Mouse (Mus musculus) B cell, adult 62 days (primary cell): Measurements from ENCODE around the gene Flywch1. TPM values are rescaled to one million over a fixed set of nuclear protein-coding genes. Genes with fewer than 3 reads are reported as not detected.

Experiments used
- total RNA-seq: library from RNA; stranded (reverse); gene quantifications from 4 replicates; pipeline ENCODE4 v1.2.4, GENCODE M21; 2023

Flywch1 gene
- total RNA-seq: 26.3 to 31.2 TPM (median 27.9 TPM) in 4 replicates

DNA sequence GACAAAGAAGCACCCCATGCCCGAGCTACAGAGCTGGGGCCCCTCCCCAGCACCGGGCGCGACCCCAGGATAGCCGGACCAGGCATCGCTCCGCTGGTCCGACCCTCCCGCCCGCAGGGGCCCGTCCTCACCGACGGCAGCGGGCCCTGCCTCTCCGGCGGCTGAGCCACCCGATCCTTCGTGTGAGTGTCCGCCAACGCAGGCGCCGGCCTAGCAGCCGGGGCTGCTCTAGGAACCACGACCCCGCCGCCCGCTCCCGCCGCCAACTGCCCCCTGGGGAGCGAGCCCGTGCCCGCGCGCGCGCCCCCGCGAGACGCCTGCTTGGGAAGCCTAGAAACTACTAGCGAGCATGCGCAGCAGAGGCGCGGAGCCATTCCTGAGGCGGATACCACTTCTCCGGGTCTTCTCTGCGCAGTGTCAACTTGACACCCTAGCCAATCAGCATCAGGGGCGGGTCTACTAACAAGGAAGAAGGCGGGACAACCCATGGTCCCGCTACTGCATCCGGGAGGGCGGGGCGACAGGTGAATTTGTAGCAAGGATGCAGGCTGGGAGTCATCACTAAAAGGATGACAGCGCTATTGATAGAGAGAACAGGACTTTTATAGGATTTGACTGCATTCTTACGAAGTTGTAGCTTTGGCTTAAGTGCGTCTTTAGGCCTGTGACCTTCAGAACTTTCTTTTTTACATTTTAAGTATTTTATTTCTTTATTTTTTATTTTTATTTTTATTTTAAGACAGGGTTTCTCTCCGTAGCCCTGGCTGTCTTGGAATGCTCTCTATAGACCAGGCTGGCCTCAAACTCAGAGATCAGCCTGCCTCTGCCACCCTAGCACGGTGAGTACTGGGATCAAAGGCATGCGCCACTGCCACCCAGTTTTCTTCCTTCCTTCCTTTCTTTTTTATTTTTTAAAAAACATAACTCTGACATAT is at the start of gene Flywch1:
TSS of gene Flywch1 (minus strand) at position 319 of the 935 bp plus-strand sequence.

DNA sequence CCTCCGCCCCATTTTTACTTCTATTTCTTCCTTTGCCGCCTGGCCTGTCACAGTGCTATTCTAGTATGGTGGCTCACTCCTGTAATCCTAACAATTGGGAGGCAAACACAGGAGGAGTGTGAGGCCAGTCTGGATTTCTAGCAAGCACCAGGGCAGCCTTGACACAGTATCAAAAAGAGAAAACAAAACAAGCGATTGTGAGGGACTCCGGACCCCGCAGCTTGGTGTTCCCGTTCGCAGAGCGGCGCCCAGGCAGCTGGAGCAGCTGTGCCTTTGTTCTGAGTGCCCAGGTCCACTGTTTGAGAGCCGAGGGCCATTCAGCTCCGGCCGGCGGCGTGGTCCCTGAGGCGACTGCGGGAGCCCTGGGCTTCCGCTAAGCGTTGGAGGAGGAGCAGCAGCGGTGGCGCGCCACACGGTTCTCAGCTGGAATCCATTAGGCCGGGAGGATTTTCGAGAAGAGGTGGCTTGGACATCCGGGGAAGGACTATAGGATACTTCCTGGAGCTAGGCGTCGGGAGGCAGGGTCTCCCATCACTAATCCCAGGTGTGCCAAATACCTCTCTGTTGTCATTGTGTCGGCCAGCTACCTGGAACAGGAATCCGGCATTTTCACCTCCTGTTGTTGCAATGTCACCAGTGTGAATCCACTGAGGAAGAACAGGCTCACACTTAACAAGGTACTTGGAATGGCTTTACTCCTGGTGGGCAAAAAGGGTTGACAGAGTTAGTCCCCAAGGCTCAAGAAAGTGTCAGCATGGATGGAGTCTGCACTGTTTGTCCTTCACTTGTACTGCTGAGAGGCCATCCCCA is 19.1 kb upstream of the Flywch1 start, which contains the start of gene Srrm2:
TSS of gene Srrm2 (plus strand) at position 264 of the 810 bp plus-strand sequence.

DNA sequence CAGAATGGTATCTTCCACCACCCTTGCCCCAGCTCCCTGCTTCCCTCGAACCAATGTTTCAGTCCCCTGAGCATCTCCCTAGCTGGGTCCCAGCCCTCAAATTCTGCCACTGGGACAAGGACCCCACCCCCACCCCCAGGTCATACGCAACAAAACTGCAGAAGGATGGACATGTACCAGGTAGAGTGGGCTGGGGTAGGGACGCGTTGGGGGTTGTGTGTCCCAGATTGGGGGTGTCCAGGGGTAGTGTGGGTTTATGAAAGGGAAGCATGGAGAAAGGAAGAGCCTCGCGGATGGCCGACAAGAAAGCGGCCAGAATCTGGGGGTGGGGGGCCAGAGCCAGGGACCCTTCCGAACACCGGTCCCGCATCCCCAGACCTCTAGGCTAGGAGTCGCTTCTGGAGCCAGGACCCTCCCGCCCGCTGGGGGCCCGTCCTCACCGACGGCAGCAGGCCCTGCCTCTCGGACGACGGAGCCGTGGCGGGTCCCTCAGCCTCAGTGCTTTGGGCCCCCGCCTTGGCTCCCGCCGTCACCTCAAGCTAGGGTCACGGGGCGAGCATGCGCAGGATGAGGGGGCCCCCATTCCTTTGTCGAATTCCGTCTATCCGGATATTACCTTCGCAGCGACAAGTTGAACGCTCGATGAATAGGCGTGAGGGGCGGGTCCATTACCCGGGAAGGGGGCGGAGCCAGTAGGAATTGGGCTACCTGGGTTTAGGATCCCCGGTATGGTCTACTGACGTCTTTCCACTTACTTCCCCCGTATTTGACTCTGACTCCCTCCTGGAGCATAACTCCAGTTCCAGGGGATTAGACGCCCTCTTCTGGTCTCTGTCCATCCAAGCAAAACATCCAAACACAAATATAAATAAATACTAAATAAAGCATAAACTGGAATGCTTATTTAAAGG is 14.4 kb upstream of the Flywch1 start, which contains the start of gene Flywch2:
TSS of gene Flywch2 (minus strand) at position 521 of the 911 bp plus-strand sequence.

DNA sequence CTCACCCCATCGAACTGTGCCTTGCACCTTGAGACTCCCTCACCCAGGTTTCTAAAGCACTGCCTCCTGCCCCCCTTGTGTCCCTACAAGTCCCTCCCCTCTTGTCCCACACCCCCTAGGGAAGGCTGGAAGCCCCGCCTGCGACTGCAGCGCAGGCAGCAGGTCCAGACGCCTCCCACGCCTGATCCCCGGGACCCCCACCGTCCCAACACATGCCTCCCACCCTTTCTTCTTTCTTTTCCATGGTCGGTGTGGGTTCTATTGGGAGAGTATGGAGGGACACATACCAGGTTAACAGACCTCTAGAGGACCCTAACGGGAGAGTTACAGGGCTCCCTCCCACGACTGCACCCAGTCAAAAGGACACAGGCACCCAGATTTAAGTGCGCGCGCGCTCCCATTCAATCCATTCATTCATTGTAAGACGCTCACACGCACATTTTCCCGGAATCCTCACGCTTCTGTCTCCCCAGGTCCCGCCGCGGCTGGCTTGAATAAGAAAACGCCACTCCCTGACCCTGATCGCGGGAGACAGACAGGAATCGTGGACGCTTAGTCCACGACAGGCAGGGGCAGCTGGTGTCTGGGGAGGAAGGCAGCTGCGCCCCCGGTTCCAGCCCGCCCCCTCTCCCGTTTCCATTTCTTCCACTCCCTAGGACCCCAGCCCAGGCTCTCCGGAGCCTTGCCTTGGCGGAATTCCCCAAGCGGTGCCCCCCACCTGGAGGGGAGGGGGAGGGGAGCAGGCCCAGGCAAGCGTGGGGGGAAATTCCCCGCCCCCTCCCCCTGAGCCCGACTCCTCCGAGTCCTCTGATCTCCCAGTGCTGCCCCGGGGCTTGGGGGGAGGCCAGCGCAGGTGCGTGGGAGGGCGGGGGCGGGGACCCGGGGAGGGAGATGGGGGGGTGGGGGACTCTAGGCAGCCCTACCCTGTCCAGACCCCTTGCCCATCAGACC is 25.8 kb downstream of the Flywch1 start, which contains the start of gene Kremen2:
TSS of gene Kremen2 (minus strand) at position 533 of the 951 bp plus-strand sequence.

DNA sequence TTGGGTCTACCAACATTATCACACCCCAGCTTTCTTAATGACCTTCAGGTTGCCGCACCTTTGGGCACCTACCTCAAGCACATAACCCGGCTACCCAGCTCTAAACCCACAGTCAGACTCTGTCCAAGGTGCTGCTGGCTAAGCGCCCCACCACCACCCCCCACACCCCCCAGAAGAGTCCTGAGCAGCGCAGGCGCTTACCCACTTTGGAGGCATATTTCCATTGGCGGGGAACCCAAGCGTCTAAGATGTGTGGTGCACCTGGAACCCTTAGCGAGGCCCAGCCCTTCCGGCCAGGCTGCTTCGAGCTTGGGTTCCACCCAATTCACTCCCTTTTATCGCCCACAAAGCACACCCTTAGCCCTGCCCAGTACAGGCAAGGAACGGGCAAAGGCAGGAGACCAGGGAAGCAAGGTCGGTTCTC is 30.8 kb downstream of the Flywch1 start, which contains the start of gene Paqr4:
TSS of gene Paqr4 (minus strand) at position 270 of the 424 bp plus-strand sequence.

DNA sequence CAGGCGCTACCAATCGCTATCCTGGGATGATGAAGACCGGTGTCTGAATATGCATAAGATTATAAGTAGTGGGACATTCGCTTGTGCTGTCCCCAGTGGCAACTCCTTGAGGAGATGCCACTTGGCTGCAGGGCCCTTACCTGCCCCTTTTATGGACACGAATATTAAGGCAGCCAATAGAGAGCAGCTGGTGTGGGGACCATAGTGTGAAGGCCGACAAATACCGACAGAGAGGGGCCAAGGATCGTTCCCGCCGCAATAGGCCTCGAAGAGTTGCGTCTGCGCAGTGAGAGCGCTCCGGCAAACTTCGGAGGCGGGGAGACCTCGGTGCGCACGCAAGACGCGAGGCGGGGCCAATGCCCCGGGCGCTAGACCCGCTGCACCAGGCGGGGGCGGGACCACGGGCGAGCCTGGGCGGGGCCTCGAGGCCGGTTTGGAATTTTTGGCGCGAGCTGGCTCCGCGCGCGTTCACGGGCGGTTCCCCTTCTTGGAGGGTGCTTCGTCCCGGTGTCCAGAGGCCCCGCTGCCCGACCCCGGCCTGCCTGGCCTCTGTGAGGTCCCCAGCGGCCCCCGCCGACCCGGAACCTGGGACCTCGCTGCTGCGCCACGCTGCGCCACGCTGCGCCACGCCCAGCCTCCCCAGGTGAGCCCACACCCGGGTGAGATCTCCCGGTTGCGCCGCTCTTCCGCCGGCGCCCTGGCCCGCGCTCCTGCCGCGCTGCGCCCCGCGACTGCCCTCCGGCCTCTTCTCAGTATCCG is 45.2 kb downstream of the Flywch1 start, which contains the start of gene Pkmyt1:
TSS of gene Pkmyt1 (plus strand) at position 338 of the 759 bp plus-strand sequence.

DNA sequence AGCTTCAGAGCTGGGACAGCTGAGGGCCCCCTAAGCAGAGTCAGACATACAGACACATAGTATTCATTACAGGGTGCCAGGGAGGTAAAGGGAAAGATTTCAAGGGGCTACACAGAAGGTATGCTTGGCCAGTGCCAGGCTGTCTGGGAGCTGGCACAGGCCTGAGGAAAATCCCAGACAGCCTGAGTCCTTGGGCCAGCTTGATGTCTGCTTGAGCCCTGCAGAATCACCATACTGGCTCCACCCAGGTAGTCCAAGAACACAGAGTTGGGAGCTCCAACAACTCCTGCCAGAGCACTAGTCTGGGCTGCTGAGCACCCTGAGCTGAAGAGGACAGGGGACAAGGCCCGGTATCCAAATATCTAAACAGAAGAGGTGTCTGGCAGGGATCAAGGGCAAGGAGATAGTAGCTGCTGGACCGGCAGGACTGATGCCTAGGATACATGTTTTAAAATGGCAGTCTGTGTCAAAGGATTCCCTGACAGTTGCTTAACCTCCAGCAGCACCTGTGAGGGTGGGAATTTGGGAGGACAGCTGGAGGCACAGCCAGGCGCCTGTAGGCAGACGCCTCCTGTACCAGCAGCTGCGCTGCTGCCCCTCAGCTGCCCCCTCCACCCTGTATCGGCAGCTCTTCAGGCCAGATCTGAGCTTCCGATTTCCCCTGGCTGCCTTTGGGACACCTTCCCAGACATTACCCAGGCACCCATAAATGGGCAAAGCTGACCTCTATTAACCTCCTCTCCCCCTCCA is 48.9 kb downstream of the Flywch1 start, which contains the start of gene 1520401A03Rik:
TSS of gene 1520401A03Rik (minus strand) at position 408 of the 750 bp plus-strand sequence.

Other genes starting within 250 kb of the Flywch1 start
- 7.5 to 8.8 TPM (median 8.1 TPM) in 4 replicates for gene Zfp213, start 207.4 kb downstream of the Flywch1 start, total RNA-seq
- not detected in 4 replicates for gene Zfp13, start 172.1 kb downstream of the Flywch1 start, total RNA-seq
- not detected in 4 replicates for gene Zscan10, start 170.7 kb downstream of the Flywch1 start, total RNA-seq
- 0.12 to 0.16 TPM in 2 of 4 replicates, not detected in the others for gene Mmp25, start 126.3 kb downstream of the Flywch1 start, total RNA-seq
- 0.36 TPM in 1 of 4 replicates, not detected in the others for gene Bicdl2, start 111.1 kb downstream of the Flywch1 start, total RNA-seq
- gene Hcfc1r1, start 98.0 kb downstream of the Flywch1 start, total RNA-seq: 38.2 to 46.6 TPM (median 40.7 TPM) in 4 replicates
- gene Thoc6, start 97.7 kb downstream of the Flywch1 start, total RNA-seq: 23.1 to 32.2 TPM (median 25.4 TPM) in 4 replicates
- gene Tnfrsf12a, start 94.1 kb downstream of the Flywch1 start, total RNA-seq: 14.4 to 18.6 TPM (median 16.4 TPM) in 4 replicates
- not detected in 4 replicates for gene Cldn6, start 92.4 kb downstream of the Flywch1 start, total RNA-seq
- gene Cldn9, start 87.6 kb downstream of the Flywch1 start, total RNA-seq: not detected in 4 replicates
- not detected in 4 replicates for gene 1520401A03Rik, start 48.8 kb downstream of the Flywch1 start, total RNA-seq
- 35.2 to 41.8 TPM (median 38.7 TPM) in 4 replicates for gene Pkmyt1, start 45.3 kb downstream of the Flywch1 start, total RNA-seq
- 0.52 to 2.1 TPM (median 1.5 TPM) in 4 replicates for gene Paqr4, start 30.7 kb downstream of the Flywch1 start, total RNA-seq
- 0.37 TPM in 1 of 4 replicates, not detected in the others for gene Kremen2, start 25.8 kb downstream of the Flywch1 start, total RNA-seq
- gene Flywch2, start 14.5 kb upstream of the Flywch1 start, total RNA-seq: not detected in 4 replicates
- 1,370 to 1,448 TPM (median 1,386 TPM) in 4 replicates for gene Srrm2, start 18.9 kb upstream of the Flywch1 start, total RNA-seq
- 153 to 167 TPM (median 160 TPM) in 4 replicates for gene Elob, start 57.5 kb upstream of the Flywch1 start, total RNA-seq
- not detected in 4 replicates for gene Prss33, start 64.5 kb upstream of the Flywch1 start, total RNA-seq
- not detected in 4 replicates for gene Prss32, start 72.3 kb upstream of the Flywch1 start, total RNA-seq
- gene Prss41, start 72.6 kb upstream of the Flywch1 start, total RNA-seq: 0.64 to 0.75 TPM (median 0.66 TPM) in 3 of 4 replicates, not detected in the other
- not detected in 4 replicates for gene Prss21, start 96.5 kb upstream of the Flywch1 start, total RNA-seq
- not detected in 4 replicates for gene Dcpp1, start 109.3 kb upstream of the Flywch1 start, total RNA-seq
- gene Dcpp2, start 109.3 kb upstream of the Flywch1 start, total RNA-seq: not detected in 4 replicates
- gene Dcpp3, start 145.9 kb upstream of the Flywch1 start, total RNA-seq: not detected in 4 replicates
- gene Sbp, start 170.1 kb upstream of the Flywch1 start, total RNA-seq: not detected in 4 replicates
- not detected in 4 replicates for gene Sbpl, start 183.7 kb upstream of the Flywch1 start, total RNA-seq
- gene Prss30, start 209.0 kb upstream of the Flywch1 start, total RNA-seq: not detected in 4 replicates
- not detected in 4 replicates for gene Prss22, start 226.5 kb upstream of the Flywch1 start, total RNA-seq